Mouse (Mus musculus) heart, postnatal 0 days (tissue): ENCODE results near the gene Scrt2. TPM values are rescaled to one million over a fixed set of nuclear protein-coding genes. Genes with fewer than 3 reads are reported as not detected.
A peak's percentile ranks its signal among the peaks of the same experiment; 100 is the strongest.

Experiments
- ATAC-seq: fragments of 200-750 bp; cut with Nextera tagmentation; 2 replicates; pipeline ENCODE4 v1.8.0; 2017; ENCODE audit warnings: low read depth, moderate number of reproducible peaks, moderate library complexity; ENCODE audit not compliant: insufficient read depth
- DNase-seq: peaks from one replicate; pipeline ENCODE4 v3.0.0-alpha.2; 2016; ENCODE audit warnings: low spot score
- H3K27ac ChIP-seq: fragments of 300-500 bp; sonication (generic); 2 replicates; pipeline ENCODE4 v1.5.1; 2014; ENCODE audit warnings: low read depth, mild to moderate bottlenecking
- H3K27me3 ChIP-seq: fragments of 300-500 bp; sonication (generic); 2 replicates; pipeline ENCODE4 v1.6.1; 2014; ENCODE audit warnings: low read length, mixed read lengths; ENCODE audit not compliant: control insufficient read depth, insufficient read depth
- H3K36me3 ChIP-seq: fragments of 300-500 bp; sonication (generic); replicated peaks from 2 replicates; pipeline ENCODE4 v1.6.1; 2014; ENCODE audit warnings: low read length, mixed read lengths; ENCODE audit not compliant: control insufficient read depth, insufficient read depth
- H3K4me1 ChIP-seq: fragments of 300-500 bp; sonication (generic); 2 replicates; pipeline ENCODE4 v1.6.1; 2014; ENCODE audit warnings: antibody characterized with exemption; ENCODE audit not compliant: control insufficient read depth, insufficient read depth
- H3K4me2 ChIP-seq: fragments of 300-500 bp; sonication (generic); 2 replicates; pipeline ENCODE4 v1.6.1; 2014; ENCODE audit warnings: low read depth, mild to moderate bottlenecking, low read length, moderate library complexity
- H3K4me3 ChIP-seq: fragments of 300-500 bp; sonication (generic); 2 replicates; pipeline ENCODE4 v1.5.1; 2014; ENCODE audit warnings: low read depth, low read length
- H3K9ac ChIP-seq: fragments of 300-500 bp; sonication (generic); replicated peaks from 2 replicates; pipeline ENCODE4 v1.6.1; 2014; ENCODE audit warnings: low read depth, low read length, mixed read lengths
- H3K9me3 ChIP-seq: fragments of 300-500 bp; sonication (generic); replicated peaks from 2 replicates; pipeline ENCODE4 v1.6.1; 2016; ENCODE audit warnings: low read length; ENCODE audit not compliant: control insufficient read depth
- CTCF ChIP-seq: IDR thresholded peaks from 2 replicates; pipeline ENCODE4 v1.5.1; 2016; ENCODE audit warnings: antibody characterized with exemption, control low read depth, low read depth
- EP300 ChIP-seq: IDR thresholded peaks from 2 replicates; pipeline ENCODE4 v1.6.1; 2016; ENCODE audit warnings: antibody characterized with exemption, low read depth
- WGBS: fragments of 180-500 bp; shearing (Covaris S2); extraction: QIAGEN DNeasy Blood & Tissue Kit; methylation state at CpG from one replicate; pipeline ENCODE4 v1.1.7; 2014; 5-methylcytosine and 5-hydroxymethylcytosine counted together
- polyA plus RNA-seq: library from polyadenylated mRNA; unstranded; fragments of >200 nt; fragmentation: Nextera tagmentation; extraction: Ambion mirVana; gene quantifications from 2 replicates; pipeline ENCODE4 v1.2.1, GENCODE M21; 2015
- total RNA-seq: library from RNA; depleted of rRNA; stranded (reverse); fragments of >200 nt; gene quantifications from 2 replicates; pipeline ENCODE4 v1.2.3, GENCODE M21; 2014; ENCODE audit warnings: low replicate concordance

Gene Scrt2
- total and polyA plus RNA-seq, 2 experiments from 2014 or later = not detected

DNA sequence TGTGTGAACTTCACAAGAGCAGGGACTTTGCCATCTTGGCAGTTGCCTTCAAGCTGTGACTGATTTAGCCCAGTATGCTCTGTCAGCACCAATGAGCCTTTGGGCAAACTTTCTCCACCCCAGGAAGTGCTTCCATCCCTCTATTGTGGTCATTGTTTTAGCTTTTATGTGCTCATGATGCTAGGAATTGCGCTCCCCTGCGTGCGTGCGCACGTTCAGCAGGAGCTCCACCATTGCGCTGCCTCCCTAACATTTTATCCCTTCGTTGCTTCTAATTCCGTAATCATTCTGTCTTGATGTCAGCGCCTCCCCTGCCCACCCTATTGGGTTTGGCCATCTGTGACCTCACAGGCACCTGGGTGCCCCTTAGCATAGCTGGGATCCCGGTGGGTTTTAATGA is 25.3 kb downstream of the Scrt2 start:
- TF ChIP-seq CTCF (no peak), EP300 (no peak)
- Histone ChIP-seq H3K36me3 (no peaks in the 10 kb centered on the region), H3K4me3 (no peak overlapping the region), H3K4me2 (no peak overlapping the region), H3K9me3 (peaks cover 4% of the 10 kb centered on the region; the same call in 1 of the 2 replicates), H3K27me3 (no peaks in the 10 kb centered on the region; the same call in 1 of the 2 replicates), H3K4me1 (peaks cover 7% of the 10 kb centered on the region; the same call in 1 of the 2 replicates), H3K27ac (no peak overlapping the region), H3K9ac (no peak overlapping the region)
- ATAC-seq (no peak), DNase-seq (no peak)
- 96% methylated on average over 10 of the region's 10 CpGs for WGBS

DNA sequence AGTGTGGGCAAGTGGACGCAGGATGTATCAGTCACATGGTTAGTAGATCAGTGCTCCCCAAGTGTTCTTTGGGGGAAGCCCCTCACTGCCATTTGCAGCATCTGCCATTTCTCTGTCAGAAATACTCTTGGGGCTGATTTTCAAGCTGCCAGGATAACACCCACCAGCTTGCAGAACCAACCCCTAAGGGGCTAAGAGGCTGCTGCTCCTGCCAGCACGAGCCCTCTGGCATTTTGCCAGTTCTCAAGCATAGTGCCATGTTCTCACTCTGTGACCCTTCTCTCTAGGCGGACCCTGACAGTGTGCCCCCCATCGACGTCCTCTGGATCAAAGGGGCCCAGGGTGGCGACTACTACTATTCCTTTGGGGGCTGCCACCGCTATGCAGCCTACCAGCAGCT is 27.4 kb downstream of the Scrt2 start:
- no peak for TF ChIP-seq EP300
- TF ChIP-seq CTCF = no peak

GRCm38 (mm10) chr2:152109386-152109785 is 28.1 kb downstream of the Scrt2 start:
- Histone ChIP-seq H3K36me3 (no peaks in the 10 kb centered on the region), H3K27me3 (peaks cover 5% of the 10 kb centered on the region; the same call in 1 of the 2 replicates), H3K9ac (no peak overlapping the region), H3K4me2 (no peak overlapping the region), H3K4me3 (no peak overlapping the region), H3K4me1 (peaks cover 7% of the 10 kb centered on the region; the same call in 1 of the 2 replicates), H3K27ac (no peak overlapping the region), H3K9me3 (peaks cover 4% of the 10 kb centered on the region; the same call in 1 of the 2 replicates)
- TF ChIP-seq EP300 (no peak), CTCF (no peak)
- DNase-seq = no peak
- no peak for ATAC-seq
- WGBS = 82% methylated on average over 5 of the region's 5 CpGs

More for the DNA sequence above, 27.4 kb downstream of the Scrt2 start:
- Histone ChIP-seq H3K4me1 (peaks cover 7% of the 10 kb centered on the region; the same call in 1 of the 2 replicates), H3K4me2 (no peak overlapping the region), H3K27me3 (no peaks in the 10 kb centered on the region), H3K9ac (no peak overlapping the region), H3K9me3 (peaks cover 4% of the 10 kb centered on the region; the same call in 1 of the 2 replicates), H3K4me3 (no peak overlapping the region), H3K27ac (no peak overlapping the region), H3K36me3 (no peaks in the 10 kb centered on the region)
- DNase-seq (no peak), ATAC-seq (no peak)
- 50% methylated on average over 7 of the region's 7 CpGs for WGBS

GRCm38 (mm10) chr2:152111311-152111710 is 30.0 kb downstream of the Scrt2 start:
- H3K27me3 ChIP-seq = peaks cover 14% of the 10 kb centered on the region; the same call in 1 of the 2 replicates
- H3K4me1 ChIP-seq = 0 out of 2 replicates have a peak, but pooled peaks cover under 1% of the 10 kb centered on the region
- H3K4me2 ChIP-seq = no peak overlapping the region
- H3K9me3 ChIP-seq = peaks cover 4% of the 10 kb centered on the region; the same call in 1 of the 2 replicates
- ATAC-seq (no peak), DNase-seq (no peak)
- H3K27ac ChIP-seq = no peak overlapping the region
- H3K4me3 ChIP-seq = no peak overlapping the region
- H3K9ac ChIP-seq = no peak overlapping the region
- 16% methylated on average over 2 of the region's 2 CpGs for WGBS
- H3K36me3 ChIP-seq = no peaks in the 10 kb centered on the region
- no peak for TF ChIP-seq EP300
- no peak for TF ChIP-seq CTCF

GRCm38 (mm10) chr2:152111920-152112319 is 30.6 kb downstream of the Scrt2 start:
- Histone ChIP-seq H3K27me3 (peaks cover 14% of the 10 kb centered on the region; the same call in 1 of the 2 replicates), H3K9me3 (peaks cover 4% of the 10 kb centered on the region; the same call in 1 of the 2 replicates), H3K4me1 (no peaks in the 10 kb centered on the region), H3K4me2 (no peak overlapping the region), H3K36me3 (no peaks in the 10 kb centered on the region), H3K4me3 (no peak overlapping the region), H3K9ac (no peak overlapping the region), H3K27ac (no peak overlapping the region)
- whole genome bisulfite sequencing = 9% methylated on average over 7 of the region's 7 CpGs
- TF ChIP-seq EP300 (no peak), CTCF (peak; percentile 100)
- ATAC-seq (peak; percentile 83), DNase-seq (peak; percentile 86)

DNA sequence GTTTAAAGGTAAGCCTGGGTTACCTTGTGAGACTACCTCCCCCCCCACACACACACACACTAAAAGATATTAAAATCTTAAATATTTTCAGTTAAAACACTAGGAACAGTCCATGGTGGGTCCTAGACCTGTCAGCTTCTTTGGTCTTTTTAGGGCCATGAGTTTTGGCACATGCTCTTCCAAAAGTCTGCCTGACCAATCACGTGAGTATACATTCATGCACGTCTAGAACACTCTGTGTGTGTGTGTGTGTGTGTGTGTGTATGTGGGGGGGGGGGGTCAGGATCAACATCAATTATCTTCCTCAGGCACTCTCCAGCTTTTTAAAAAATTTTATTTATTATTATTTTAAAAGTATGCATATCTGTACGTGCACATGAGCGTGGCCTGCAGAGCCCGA is 31.2 kb downstream of the Scrt2 start:
- H3K27ac ChIP-seq = no peak overlapping the region
- no peak overlapping the region for H3K9ac ChIP-seq
- ATAC-seq (no peak), DNase-seq (no peak)
- no peak overlapping the region for H3K4me2 ChIP-seq
- H3K36me3 ChIP-seq = no peaks in the 10 kb centered on the region
- peaks cover 14% of the 10 kb centered on the region for H3K27me3 ChIP-seq
- H3K4me1 ChIP-seq = no peaks in the 10 kb centered on the region
- H3K4me3 ChIP-seq = no peak overlapping the region
- 83% methylated on average over 5 of the region's 5 CpGs for WGBS
- TF ChIP-seq CTCF (no peak), EP300 (no peak)
- H3K9me3 ChIP-seq = peaks cover 1% of the 10 kb centered on the region; the same call in 1 of the 2 replicates
